Mouse (Mus musculus) CH12.LX (cell line): ENCODE measurements around the gene Xpr1. TPM values are rescaled to one million over a fixed set of nuclear protein-coding genes. Genes with fewer than 3 reads are reported as not detected.

Experiments used
- DNase-seq: peaks from one replicate; pipeline ENCODE4 v3.0.0-alpha.2; 2013; ENCODE audit errors: extremely low read depth
- H3K27ac ChIP-seq: 2 replicates; pipeline ENCODE4 v1.5.1; 2012; ENCODE audit warnings: low read depth, mild to moderate bottlenecking, control low read depth, moderate library complexity; ENCODE audit not compliant: insufficient read depth
- H3K27me3 ChIP-seq: replicated peaks from 2 replicates; pipeline ENCODE3; 2012; ENCODE audit warnings: inconsistent platforms
- H3K36me3 ChIP-seq, 2 experiments: replicated peaks in 1 of 2; 2 replicates each; pipeline versions ENCODE3 to v1.6.1; 2012; ENCODE audit warnings: inconsistent platforms in 1 of 2, low read length in 1 of 2, mild to moderate bottlenecking in 1 of 2, mixed read lengths in 1 of 2, moderate library complexity in 1 of 2; ENCODE audit not compliant: control insufficient read depth in 1 of 2, insufficient read depth in 1 of 2
- H3K4me1 ChIP-seq, 2 experiments: 2 replicates each; pipeline ENCODE4 v1.6.1; 2012; ENCODE audit warnings: inconsistent platforms in 1 of 2, moderate library complexity in 1 of 2; ENCODE audit not compliant: insufficient read depth in 2 of 2, control insufficient read depth in 1 of 2
- H3K4me2 ChIP-seq: 2 replicates; pipeline ENCODE4 v1.6.1; 2012; ENCODE audit warnings: low read depth, mild to moderate bottlenecking, control low read depth; ENCODE audit not compliant: poor library complexity, insufficient read depth, severe bottlenecking
- H3K4me3 ChIP-seq, 3 experiments: fragments of 150-350 bp in 1 of 3; sonication (generic) in 1 of 3; replicated peaks in 1 of 3; 2 replicates each; pipeline versions ENCODE3 to v1.5.1; 2011 to 2012; ENCODE audit warnings: low read depth in 2 of 3, low read length in 2 of 3, mild to moderate bottlenecking in 2 of 3, moderate library complexity in 2 of 3, control low read depth in 1 of 3, improper control_type of control experiment in 1 of 3, inconsistent platforms in 1 of 3, mixed read lengths in 1 of 3; ENCODE audit not compliant: poor library complexity in 1 of 3
- H3K79me2 ChIP-seq: replicated peaks from 2 replicates; pipeline ENCODE4 v1.6.1; 2012; ENCODE audit warnings: mild to moderate bottlenecking, moderate library complexity; ENCODE audit not compliant: control insufficient read depth, poor library complexity, insufficient read depth, severe bottlenecking; ENCODE audit errors: extremely low read depth
- H3K9ac ChIP-seq: 2 replicates; pipeline ENCODE4 v1.6.1; 2012; ENCODE audit warnings: low read depth, mild to moderate bottlenecking, control low read depth, moderate library complexity; ENCODE audit not compliant: insufficient read depth
- H3K9me3 ChIP-seq: replicated peaks from 2 replicates; pipeline ENCODE3; 2012; ENCODE audit warnings: low read length, inconsistent platforms, mixed read lengths
- BHLHE40 ChIP-seq: IDR thresholded peaks from 2 replicates; pipeline ENCODE4 v1.6.1; 2011; ENCODE audit warnings: mild to moderate bottlenecking, low read depth, low read length, improper control_type of control experiment
- ELF1 ChIP-seq: IDR thresholded peaks from 2 replicates; pipeline ENCODE4 v1.6.1; 2014; ENCODE audit warnings: low read depth, mild to moderate bottlenecking, inconsistent platforms, low read length, improper control_type of control experiment
- EP300 ChIP-seq: IDR thresholded peaks from 2 replicates; pipeline ENCODE4 v1.6.1; 2011; ENCODE audit warnings: low read length, improper control_type of control experiment
- ETS1 ChIP-seq: conservative IDR thresholded peaks from 2 replicates; pipeline ENCODE4 v1.6.1; 2012; ENCODE audit warnings: low read depth, mild to moderate bottlenecking, inconsistent platforms, low read length, improper control_type of control experiment, moderate library complexity
- GABPA ChIP-seq: IDR thresholded peaks from 2 replicates; pipeline ENCODE4 v1.6.1; 2012; ENCODE audit warnings: low read depth, low read length, improper control_type of control experiment, inconsistent platforms; ENCODE audit not compliant: insufficient replicate concordance
- HCFC1 ChIP-seq: IDR thresholded peaks from 2 replicates; pipeline ENCODE4 v1.6.1; 2012; ENCODE audit warnings: low read depth, mild to moderate bottlenecking, inconsistent platforms, low read length, improper control_type of control experiment
- KAT2A ChIP-seq: IDR thresholded peaks from 2 replicates; pipeline ENCODE4 v1.6.1; 2012; ENCODE audit warnings: low read length, improper control_type of control experiment, inconsistent platforms; ENCODE audit not compliant: insufficient replicate concordance
- MAZ ChIP-seq: IDR thresholded peaks from 2 replicates; pipeline ENCODE4 v1.6.1; 2012; ENCODE audit warnings: low read depth, mild to moderate bottlenecking, inconsistent platforms, low read length, improper control_type of control experiment, moderate library complexity
- NRF1 ChIP-seq: IDR thresholded peaks from 2 replicates; pipeline ENCODE4 v1.6.1; 2014; ENCODE audit warnings: low read depth, mild to moderate bottlenecking, inconsistent platforms, low read length, improper control_type of control experiment, moderate library complexity
- RAD21 ChIP-seq: IDR thresholded peaks from 2 replicates; pipeline ENCODE4 v1.6.1; 2011; ENCODE audit warnings: low read depth, mild to moderate bottlenecking, low read length, improper control_type of control experiment, moderate library complexity
- TCF12 ChIP-seq: IDR thresholded peaks from 2 replicates; pipeline ENCODE4 v1.6.1; 2014; ENCODE audit warnings: low read depth, mild to moderate bottlenecking, inconsistent platforms, low read length, improper control_type of control experiment
- dilution Hi-C: fragments of 300-500 bp; cut with MboI; formaldehyde crosslinking; loops from 2 replicates; pipeline ENCODE4 v1.14.3; 2020; ENCODE audit warnings: low sequenced_read_pairs; ENCODE audit not compliant: extremely low pct_unique_long_range_greater_than_20kb, extremely low pct_ligation_motif_present
- in situ Hi-C: fragments of 300-500 bp; cut with MboI; formaldehyde crosslinking; loops from 3 replicates; pipeline ENCODE4 v1.14.3; 2019; ENCODE audit warnings: low sequenced_read_pairs, low pct_ligation_motif_present, low pct_unique_long_range_greater_than_20kb, mixed read lengths
- polyA plus RNA-seq: library from polyadenylated mRNA; unstranded; fragments of >175 nt; gene quantifications from 2 replicates; pipeline ENCODE4 v1.2.1, GENCODE M21; 2012; ENCODE audit warnings: low read depth; ENCODE audit not compliant: insufficient read length
- total RNA-seq, 2 experiments: library from RNA; depleted of rRNA; stranded (reverse); fragments of 300-350 nt in 1 of 2; fragments of >200 nt in 1 of 2; gene quantifications; 2 replicates each; pipeline ENCODE4 v1.2.3; 2012 to 2014

Xpr1 gene
- total and polyA plus RNA-seq, 3 experiments: 7.7 to 13.1 (median 9.6) TPM

DNA sequence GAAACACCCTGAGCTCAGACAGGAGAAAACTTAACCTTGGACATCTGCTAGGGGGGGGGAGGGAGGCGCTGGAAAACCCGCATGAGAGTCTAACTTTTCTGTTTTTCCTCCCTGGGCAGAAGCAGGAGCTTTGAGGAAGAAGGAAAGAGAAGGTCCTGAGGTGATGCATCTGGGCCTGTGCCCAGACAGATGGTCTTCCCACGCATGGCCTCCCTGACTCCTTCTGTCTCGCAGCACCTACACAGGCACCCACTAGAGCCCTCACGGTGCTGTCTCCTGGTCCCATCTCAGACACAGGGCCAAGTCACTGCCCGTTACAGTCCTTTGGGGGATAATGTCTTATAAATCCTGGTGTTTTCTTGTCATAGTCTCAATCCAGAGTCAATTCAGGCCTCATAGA, 184.4 kb downstream of the Xpr1 start:
- Histone ChIP-seq H3K4me1 (peaks cover 6 to 57% of the 10 kb centered on the region in 2 experiments; a peak in 2 of 4 replicates), H3K9me3 (no peaks in the 10 kb centered on the region), H3K4me2 (no peak overlapping the region), H3K36me3 (peaks cover 0 to 7% of the 10 kb centered on the region in 2 experiments), H3K4me3 (no peak overlapping the region), H3K27me3 (peaks cover 2% of the 10 kb centered on the region), H3K9ac (no peak overlapping the region), H3K79me2 (no peaks in the 10 kb centered on the region), H3K27ac (no peak overlapping the region)
- in situ Hi-C loops: no loop called here
- dilution Hi-C loops: no loop called here
- no peak for DNase-seq
- no peak for TF ChIP-seq ELF1

DNA sequence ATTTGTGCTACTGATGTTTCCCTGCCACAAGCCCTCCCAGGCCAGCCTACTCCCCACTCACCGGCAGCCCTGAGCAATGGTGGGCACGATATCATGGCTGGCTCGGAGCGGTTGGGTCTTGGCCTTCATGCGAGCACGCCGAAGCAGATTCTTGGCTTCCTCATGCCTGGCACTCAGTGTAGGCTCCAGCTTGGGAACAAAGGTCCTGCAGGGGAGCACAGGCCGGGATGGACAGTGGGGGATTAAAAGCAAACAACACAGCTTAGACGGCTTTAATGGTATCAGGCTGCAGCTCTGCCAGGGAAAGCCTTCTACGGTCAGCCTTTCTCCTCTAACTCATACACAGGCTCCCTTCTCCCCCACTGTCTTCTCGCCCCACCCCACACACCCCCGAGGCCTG, 184.8 kb downstream of the Xpr1 start:
- in situ Hi-C loops (no loop called here), dilution Hi-C loops (no loop called here)
- Histone ChIP-seq H3K4me2 (no peak overlapping the region), H3K9me3 (no peaks in the 10 kb centered on the region), H3K27ac (no peak overlapping the region), H3K9ac (no peak overlapping the region), H3K79me2 (no peaks in the 10 kb centered on the region), H3K4me1 (peaks cover 6 to 57% of the 10 kb centered on the region in 2 experiments; a peak in 2 of 4 replicates), H3K36me3 (peaks cover 0 to 11% of the 10 kb centered on the region in 2 experiments), H3K27me3 (peaks cover 2% of the 10 kb centered on the region), H3K4me3 (no peak overlapping the region)
- TF ChIP-seq EP300: no peak
- no peak for TF ChIP-seq KAT2A
- TF ChIP-seq BHLHE40: no peak
- no peak for TF ChIP-seq NRF1
- no peak for TF ChIP-seq MAZ
- TF ChIP-seq GABPA: no peak
- no peak for DNase-seq

DNA sequence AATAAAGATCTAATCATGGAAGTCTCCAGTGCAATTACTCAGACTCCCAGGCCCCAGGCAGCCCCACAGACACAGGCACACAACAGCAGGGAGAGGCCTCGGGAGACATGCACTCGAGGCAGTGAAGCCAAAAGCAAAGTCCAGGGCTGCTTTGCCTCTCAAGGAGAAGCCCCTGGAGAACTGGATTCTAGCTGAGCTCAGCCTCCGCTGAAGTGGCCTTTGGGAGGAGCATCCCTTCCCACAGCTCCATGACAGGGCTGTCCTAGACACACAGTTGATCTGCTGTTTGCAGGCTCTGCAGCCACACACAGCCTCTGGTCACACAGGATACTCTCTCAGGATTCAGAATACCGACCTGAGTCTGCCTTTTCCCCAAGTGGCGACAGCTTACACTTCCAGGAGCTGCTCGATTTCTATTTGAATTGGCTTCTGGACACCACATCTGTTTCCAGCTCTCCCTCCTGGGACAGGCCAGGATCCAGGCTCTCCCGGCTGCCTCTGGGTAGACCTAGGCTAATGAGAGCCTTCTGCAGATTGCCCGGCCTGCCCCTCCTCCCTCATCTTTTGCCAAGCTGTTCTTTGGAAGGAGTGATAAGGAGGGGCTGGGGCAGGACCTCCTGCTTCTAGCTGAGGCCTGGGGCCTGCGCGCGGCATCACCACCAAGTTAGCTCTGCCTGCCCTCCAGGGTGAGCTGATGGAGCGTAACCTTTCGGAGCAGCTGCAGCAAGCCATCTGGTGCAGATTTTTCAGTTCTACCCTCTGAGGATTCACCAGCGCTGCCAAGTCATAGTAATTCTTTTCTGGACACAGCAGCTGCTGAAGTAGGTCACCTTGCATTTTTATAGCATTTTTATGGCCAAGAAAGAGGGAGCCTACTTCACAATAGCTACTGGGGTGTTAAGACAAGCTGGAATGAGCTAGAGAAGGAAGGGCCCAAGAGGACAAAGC, 187.5 kb downstream of the Xpr1 start:
- Histone ChIP-seq H3K4me2 (no peak overlapping the region), H3K27ac (no peak overlapping the region), H3K9ac (no peak overlapping the region), H3K36me3 (peaks cover 0 to 28% of the 10 kb centered on the region in 2 experiments), H3K9me3 (no peaks in the 10 kb centered on the region), H3K4me1 (peaks cover 8 to 67% of the 10 kb centered on the region in 2 experiments), H3K27me3 (no peaks in the 10 kb centered on the region), H3K79me2 (no peaks in the 10 kb centered on the region), H3K4me3 (no peak overlapping the region)
- peak; percentile 54 for DNase-seq
- TF ChIP-seq RAD21: no peak; the same call in none of the 2 replicates
- no peak for TF ChIP-seq ETS1
- TF ChIP-seq NRF1: peak; percentile 44; the same call in 1 of the 2 replicates
- TF ChIP-seq TCF12: peak; percentile 67; the same call in 1 of the 2 replicates
- TF ChIP-seq EP300: peak; percentile 36; the same call in 1 of the 2 replicates
- TF ChIP-seq HCFC1: no peak
- in situ Hi-C loops (loop anchor here (5.0 to 10.0 kb wide), 2 partner anchors 58 to 445 kb away; no protein-coding TSS in a partner anchor), dilution Hi-C loops (no loop called here)

Other genes starting within 250 kb of the Xpr1 start
- gene BC034090, start 173.0 kb downstream of the Xpr1 start, total RNA-seq (2012; rRNA removed): 1.5 and 1.6 TPM in 2 replicates
- gene BC034090, start 173.0 kb downstream of the Xpr1 start, total RNA-seq (2014; rRNA removed): 3.0 and 3.3 TPM in 2 replicates
- 3.8 and 4.6 TPM in 2 replicates for gene BC034090, start 173.0 kb downstream of the Xpr1 start, polyA plus RNA-seq
- gene Acbd6, start 140.7 kb upstream of the Xpr1 start, total RNA-seq (2012; rRNA removed): 74.4 and 80.3 TPM in 2 replicates
- 51.9 and 52.6 TPM in 2 replicates for gene Acbd6, start 140.7 kb upstream of the Xpr1 start, total RNA-seq (2014; rRNA removed)
- 91.1 and 97.8 TPM in 2 replicates for gene Acbd6, start 140.7 kb upstream of the Xpr1 start, polyA plus RNA-seq